Mouse (Mus musculus): ENCODE measurements around the gene Olig1.

The Olig1 gene

GRCm38 (mm10) chr16:91309872-91310271, 40.3 kb downstream of the Olig1 start:
- no peak for DNase-seq (ENCODE audit: low spot score)

DNA sequence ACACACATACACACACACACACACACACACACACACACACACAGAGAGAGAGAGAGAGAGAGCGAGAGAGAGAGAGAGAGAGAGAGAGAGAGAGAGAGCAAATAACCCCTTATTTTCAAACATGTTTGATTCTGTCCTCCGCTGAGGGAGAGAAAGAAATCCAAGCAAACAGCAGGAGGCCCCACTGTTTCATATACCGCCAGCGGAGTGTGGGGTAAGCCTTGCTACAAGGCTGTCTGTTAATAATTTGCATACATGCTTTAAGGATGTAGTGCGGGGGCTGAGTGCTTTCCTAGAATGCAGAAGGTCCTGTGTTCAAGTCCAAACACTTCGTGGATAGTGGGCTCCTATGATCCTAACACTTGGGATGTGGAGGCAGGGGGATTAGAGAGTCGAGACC, 43.3 kb downstream of the Olig1 start:
- no peak for DNase-seq (ENCODE audit: low spot score)

DNA sequence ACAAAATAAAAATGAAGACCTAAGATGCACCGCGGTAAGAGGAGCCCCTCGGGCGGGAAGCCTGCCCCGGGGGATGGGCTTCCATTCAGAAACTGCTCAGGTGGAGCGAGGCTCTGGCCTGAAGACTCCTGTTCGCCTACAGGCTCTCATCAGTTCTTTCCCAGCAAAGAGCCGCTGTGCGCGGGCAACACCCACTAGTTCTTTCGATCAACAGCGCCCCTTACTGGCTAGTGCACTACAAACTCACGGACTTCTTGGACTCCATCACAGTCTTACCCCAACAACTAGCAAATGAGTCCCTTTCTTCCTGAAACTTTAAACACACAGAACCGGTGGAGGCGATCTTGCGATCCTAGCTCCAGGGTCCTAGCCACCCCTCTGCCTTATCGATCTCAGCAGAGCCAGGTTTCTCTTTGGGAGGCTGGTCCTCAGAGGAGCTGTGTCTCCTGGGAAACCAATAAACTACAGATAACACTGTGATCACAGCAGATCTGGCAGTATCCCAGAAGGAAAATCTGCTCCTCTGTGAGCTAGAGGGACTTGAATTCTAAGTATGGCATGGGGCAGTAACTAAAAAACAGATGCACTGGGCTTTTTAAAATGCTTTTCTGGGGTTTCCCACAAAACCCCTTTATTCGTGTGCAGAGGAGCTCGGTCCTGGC, 44.7 kb downstream of the Olig1 start:
- DNase-seq (ENCODE audit: low spot score): peak; percentile 59

DNA sequence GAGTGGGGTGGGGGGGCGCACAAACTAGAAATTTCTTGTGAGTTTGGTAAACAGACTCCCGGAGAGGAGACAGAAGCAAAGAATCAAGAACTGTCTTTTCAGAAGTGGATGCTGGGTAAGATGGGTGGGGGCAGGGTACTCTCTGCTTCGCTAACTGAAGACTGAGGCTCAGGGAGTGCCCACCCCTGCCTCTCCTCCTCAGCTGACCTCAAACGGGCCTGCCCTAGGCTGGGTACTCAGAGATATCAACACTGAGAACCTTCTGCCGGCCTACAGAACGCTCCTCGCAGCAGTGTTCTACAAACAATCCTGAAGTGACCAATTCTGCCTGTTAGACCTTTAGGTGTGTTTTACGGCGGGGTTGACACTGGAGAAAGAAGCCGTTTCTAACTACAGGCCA, 50.6 kb downstream of the Olig1 start:
- DNase-seq (ENCODE audit: low spot score): no peak

DNA sequence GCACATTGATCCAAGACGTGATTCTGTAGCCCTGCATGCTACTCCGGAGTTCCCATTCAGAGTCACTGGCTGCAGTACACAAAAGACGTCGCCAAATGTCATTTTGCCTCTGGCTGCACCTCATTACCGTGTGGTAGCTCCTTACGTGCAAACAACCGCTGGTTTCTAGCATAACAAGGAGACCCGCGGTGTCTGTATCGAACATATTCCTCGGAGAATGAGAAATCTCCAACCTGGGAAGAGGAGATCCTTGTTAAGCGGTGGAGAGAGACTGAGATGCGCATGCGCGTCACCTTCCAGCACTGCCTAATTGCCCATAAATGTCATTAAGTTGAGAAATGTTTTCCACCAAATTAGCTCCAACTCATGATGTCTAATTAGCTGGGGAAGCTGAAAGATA, 51.0 kb downstream of the Olig1 start:
- no peak for DNase-seq (ENCODE audit: low spot score)
